Mouse (Mus musculus) colon, adult 2 months (tissue): ENCODE data around the gene Etfbkmt. TPM values are rescaled to one million over a fixed set of nuclear protein-coding genes. Genes with fewer than 3 reads are reported as not detected.

Source experiments
- polyA plus RNA-seq: library from polyadenylated mRNA; depleted of rRNA; stranded (reverse); fragments of >200 nt; gene quantifications from 2 replicates; pipeline ENCODE4 v1.2.3, GENCODE M21; 2012; rRNA removed

The Etfbkmt gene
- 6.9 and 7.1 TPM in 2 replicates for polyA plus RNA-seq

DNA sequence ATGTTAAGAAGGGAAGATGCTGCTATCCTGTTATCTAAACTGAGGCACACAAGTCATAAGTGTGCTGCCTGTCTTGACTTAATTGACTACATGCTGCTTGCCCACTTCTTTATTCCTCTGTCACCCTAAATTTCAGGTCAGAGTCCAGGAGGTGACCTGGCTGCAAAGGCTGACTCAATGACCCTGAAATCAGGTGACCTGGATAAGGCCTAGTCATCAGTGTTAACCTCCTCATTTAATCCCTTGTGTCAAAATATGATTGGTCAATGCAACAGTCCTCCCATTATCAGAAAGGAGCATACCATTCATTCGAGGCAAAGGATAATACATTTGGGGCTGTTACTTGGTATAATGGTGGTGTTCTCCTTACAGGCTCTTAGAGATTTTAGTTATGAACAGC is at the start of gene Etfbkmt:
Gene Etfbkmt (plus strand): TSS at position 379 of the 400 bp plus-strand sequence.

DNA sequence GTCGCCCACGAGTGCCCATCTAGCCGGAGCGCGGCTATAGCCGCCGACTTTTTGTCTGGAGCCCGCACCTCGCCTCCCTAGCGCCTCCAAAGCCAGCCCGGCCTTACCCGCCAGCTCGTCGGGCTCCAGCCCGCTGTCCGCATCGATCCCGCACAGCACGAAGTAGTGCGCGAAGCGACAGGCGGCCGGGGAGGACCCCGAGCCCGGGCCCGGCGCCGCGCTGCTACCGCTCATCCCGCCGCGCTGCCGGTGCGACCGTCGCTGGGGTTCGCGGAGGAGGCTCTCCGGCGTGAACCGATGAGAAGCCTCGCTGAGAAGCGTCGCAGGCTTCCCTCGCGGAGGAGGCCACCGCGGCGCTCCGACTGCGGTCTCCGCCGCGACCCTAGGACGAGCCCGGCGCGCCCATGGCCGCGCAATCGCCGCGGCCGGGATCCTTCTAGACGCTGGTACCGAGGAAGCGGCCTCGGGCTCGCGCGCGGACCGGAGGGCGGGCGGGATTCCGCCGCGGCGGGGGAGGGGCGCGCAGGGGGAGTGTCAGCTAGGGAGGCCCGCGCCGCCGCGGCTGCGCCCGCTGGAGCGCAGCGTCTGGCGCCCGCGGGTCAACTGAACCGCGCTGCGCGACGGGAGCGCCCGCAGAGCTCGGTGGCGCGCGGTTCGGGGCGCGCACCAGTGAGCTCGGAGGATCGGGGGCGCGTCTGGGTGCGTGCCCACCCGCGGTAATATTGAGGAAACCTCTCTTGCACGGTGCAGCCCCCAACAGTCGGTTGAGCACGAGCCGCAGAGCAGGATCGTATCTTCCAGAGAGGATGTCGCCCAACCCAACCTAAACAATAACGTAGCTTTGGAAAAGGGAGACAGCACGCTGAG is 38.3 kb upstream of the Etfbkmt start, which contains the start of gene Dennd5b:
Gene Dennd5b (minus strand): TSS at position 605 of the 867 bp plus-strand sequence.

DNA sequence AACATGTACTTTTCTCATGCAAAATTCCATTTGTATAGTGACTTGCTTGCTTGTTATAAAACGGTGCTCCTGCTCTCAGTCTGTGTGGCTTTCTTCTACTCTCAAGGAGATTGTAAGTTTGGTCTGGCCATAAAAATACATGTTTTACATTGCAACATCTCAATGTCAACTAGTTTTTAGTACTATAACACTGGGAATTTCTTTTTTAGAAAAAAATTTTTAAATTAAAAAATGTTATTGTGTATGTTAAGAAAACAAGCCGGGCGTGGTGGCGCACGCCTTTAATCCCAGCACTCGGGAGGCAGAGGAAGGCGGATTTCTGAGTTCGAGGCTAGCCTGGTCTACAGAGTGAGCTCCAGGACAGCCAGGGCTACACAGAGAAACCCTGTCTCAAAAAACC is 9.8 kb upstream of the Etfbkmt start, which contains the start of gene Gm10203:
Gene Gm10203 (plus strand): TSS at position 301 of the 400 bp plus-strand sequence.

DNA sequence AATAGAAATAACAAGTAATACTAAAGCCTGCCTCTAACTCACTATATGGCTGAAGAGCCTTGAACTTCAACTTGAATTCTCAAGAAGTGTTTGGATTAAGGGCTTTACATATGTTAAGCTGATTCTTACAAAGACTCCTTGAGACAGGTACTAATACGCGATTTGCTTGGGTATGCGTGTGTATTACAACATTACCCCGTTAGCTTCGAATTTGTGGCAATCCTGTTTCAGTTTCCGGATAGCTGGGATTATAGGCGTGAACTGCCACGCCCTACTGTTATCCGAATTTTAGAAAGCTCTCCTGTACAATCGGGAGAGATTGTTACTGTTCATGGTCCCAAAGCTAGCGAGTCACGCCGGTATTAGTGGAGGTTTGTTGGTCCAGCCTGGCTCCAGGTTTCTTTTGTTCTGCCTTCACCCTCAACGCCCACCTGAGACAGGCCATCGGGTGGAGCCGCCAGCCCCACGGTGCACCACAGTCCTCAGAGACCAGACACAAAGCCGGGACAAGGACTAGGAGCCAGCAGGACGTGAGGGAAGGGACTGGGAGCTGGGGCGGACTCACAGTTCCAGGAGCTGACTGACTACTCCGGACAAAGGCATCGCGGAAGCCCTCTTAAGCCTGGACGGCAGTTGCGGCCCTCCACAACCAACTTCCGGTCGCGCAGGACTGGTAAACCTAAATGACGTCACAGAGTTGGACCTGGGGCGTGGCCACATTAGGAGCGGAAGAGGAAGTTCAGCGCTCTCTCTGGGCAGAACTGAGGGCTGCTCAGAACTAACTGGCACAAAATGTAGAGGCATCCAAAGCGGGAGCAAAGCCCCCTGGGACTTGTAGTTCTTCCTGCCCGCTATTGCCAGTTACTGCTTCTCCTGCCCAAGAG is 48.6 kb downstream of the Etfbkmt start, which contains the start of gene Amn1:
Gene Amn1 (minus strand): TSS at position 672 of the 884 bp plus-strand sequence.

Other genes with a start within 250 kb of the Etfbkmt start
- gene Caprin2, start 243.6 kb upstream of the Etfbkmt start, polyA plus RNA-seq, result 2.9 and 3.2 TPM in 2 replicates
- 1.9 and 2.2 TPM in 2 replicates for gene Sinhcaf, start 193.4 kb upstream of the Etfbkmt start, polyA plus RNA-seq
- gene Dennd5b, start 38.2 kb upstream of the Etfbkmt start, polyA plus RNA-seq, result 7.3 and 9.4 TPM in 2 replicates
- gene Gm10203, start 9.7 kb upstream of the Etfbkmt start, polyA plus RNA-seq, result not detected in 2 replicates
- 7.6 and 9.9 TPM in 2 replicates for gene Amn1, start 48.9 kb downstream of the Etfbkmt start, polyA plus RNA-seq
- 4.5 and 11.1 TPM in 2 replicates for gene Resf1, start 169.6 kb downstream of the Etfbkmt start, polyA plus RNA-seq